Mouse (Mus musculus): Measurements from ENCODE around the gene Uck2.

The Uck2 gene

DNA sequence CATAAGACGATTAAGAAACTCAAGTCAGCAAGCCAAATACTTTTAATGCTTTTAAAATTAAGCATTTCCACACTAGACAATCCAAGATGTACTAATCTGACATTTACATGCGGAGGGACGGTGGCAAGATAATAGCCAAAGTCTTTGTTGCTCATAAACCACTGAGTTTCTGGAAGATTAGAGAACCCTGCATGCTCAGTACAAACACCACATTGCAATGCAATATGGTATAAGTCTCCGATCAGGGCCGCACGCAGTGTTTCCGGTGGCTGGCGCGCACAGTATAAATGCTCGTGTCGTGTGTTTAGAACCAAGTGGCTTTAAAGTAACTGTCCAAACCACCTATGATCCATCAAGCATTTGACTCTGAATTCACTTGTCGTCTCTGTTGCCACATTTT is 31.5 kb downstream of the Uck2 start:
- DNase-seq (ENCODE audit: low read depth, low spot score) = no peak

DNA sequence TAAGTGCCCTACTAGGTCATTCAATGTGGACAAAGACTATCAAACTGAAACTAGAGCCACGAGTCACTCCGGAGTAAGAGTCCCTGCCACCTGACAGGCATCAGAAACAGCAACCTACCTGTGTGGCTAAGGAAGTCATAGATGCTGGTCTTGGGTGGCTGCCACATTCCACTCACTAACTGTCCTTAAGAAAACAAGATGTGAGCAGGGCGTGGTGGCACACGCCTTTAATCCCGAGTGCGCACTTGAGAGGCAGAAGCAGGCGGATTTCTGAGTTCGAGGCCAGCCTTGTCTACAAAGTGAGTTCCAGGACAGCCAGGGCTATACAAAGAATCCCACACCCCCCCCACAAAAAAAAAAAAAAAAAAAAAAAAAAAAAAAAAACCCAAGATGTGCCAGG is 35.2 kb downstream of the Uck2 start:
- no peak for DNase-seq (ENCODE audit: low read depth, low spot score)

DNA sequence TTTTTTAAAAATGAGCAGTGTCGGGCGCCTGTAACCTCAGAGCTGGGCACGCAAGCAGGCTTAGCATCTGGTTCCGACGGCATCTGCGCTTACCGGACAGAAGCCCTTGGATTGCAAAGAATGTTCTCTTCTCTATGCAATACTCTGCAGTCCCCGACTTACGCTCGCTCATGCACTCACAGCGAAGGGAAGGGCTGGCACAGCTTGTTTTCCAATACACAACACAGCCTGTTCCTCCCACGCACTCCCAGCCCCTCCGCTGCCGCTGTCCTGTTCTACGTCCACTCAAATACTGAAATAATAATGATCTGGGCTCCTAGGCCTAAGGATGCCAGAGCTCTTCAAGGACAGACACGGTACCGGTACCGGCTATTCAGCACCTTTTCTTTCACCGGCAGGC is 35.9 kb downstream of the Uck2 start:
- DNase-seq (ENCODE audit: low read depth, low spot score) = peak; percentile 68

DNA sequence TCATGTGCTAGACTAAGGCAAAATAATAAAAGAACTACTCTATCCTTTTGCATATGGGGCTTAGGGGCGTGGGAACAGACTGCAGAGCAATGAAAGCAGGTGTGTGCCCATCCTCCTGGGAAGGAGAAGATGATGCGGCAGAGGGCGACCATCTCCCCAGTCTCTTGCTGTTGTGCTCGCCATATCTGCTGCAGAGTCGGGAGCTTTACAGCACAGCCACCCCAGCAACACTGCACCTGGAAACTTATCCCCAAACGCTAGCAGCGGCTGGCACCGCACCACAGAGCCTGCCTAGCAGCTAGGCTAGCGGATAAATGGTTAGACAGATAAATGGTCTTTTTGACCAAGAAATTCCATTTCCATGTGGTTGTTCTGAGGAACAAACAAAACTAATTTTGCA is 37.2 kb downstream of the Uck2 start:
- no peak for DNase-seq (ENCODE audit: low read depth, low spot score)

DNA sequence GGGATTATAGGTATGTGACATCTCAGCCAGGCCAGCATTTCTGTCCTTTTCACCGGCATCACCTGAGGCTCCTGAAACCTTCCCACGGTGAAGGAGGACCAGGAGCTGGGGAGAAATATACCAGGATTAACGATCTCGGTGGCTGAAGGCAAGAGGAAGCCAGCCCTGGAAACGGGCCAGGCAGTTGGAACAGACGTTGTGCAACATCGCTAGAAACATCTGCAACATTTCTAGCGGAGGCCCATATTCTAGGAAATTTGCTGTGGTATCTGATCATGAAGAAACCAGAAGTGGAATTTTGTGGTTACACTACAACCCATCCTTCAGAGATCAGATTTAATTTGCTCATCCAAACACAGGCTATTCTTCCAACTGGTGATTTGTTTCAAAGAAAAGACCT is 38.1 kb downstream of the Uck2 start:
- DNase-seq (ENCODE audit: low read depth, low spot score) = no peak

DNA sequence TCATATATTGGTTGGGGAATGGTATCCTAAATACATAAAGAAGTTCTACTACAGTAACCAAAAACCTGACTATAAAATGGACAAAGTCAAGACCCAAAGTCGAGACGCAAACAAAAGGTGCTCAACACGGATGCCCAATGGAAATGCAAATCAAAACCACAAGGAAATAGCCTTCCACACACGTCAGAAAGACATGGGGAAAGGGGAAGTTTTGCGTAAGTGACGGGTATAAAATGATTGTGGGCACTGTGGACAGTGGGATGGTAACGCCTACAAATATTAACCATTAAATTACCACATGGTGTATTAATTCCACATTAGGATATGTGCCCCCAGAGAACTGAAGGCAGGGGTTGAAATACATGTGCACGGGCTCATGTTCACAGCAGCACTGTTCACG is 38.8 kb downstream of the Uck2 start:
- no peak for DNase-seq (ENCODE audit: low read depth, low spot score)

DNA sequence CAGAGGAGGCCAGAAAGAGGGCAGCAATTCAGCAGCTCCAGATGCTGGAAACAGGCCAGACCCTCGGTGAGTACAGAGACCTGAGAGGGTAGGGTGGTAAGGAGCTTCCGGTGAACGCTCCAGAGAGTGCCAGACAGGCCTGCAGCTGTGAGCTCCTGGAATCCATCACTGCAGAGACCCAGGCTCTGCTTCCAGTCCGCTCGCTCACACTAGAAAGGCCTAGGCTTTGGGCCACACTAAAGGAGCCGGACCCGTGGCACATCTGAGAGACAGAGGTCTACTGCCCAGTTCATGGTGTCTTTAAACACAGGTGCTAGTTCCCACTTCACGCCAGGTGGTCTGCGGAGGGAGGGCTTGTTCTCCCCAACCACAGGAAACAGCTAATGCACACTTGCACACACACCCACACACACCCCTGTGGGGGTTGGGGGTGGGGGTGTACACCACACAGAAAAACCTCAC is 39.9 kb downstream of the Uck2 start:
- no peak for DNase-seq (ENCODE audit: low read depth, low spot score)

DNA sequence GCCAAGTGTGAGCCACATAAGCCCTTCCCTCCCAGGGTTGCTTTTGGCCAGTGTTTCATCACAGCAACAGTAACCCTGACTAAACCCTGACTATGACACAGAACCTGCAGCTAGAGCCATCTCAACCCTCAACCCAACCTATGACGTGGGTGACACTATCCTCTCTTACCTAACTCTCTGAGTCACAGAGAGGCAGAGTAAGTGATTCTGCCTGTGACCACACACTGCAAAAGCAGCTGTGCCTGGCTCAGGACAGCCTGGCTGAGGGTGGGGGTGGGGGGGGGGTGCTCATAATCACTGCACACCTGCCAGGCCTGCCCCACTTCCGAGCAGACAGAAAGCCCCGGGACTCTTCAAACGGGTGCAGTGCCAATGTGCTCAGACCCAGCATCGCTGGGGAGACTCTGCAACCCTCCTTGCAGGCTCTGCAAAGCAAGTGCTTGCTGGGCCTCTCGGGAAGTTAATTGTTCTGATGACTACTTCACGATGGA is 42.9 kb downstream of the Uck2 start:
- peak; percentile 72 for DNase-seq (ENCODE audit: low read depth, low spot score)

DNA sequence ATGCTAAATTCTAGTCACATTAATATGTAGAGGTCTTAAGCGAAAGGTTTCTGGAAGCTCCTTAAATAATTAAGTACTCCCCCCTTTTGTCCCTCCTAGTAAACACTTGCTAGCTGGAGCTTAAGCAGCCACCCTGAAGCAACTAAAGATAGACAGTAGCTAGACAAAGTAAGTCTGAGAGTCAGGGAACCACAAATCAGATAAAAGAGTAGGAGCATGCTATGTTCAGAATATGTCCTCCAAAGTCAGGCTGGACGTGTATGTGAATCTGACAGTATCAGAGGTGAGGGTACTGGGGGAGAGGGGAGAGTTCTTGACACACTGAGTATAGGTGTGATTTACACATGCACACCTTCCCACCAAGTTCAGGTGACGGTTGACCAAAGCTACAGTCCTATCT is 43.6 kb downstream of the Uck2 start:
- no peak for DNase-seq (ENCODE audit: low read depth, low spot score)

DNA sequence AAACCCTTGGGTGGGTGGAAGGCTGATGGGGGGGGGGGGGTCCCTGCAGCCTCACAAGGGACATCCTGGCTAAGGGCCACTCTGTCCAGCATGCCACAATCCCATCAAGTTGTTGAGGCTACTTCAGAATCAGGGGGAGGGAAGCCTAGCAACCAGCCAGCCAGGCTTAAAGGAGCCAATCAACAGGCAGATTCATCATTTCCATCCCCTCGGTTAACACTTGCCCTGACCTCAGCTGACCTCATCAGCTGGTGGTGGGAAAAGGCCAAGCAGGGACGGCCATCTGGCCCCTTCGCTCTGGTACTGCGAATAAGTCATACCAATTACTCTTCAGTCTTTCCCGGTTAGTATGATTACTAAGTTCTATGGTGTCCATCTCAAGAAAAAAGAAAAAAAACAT is 44.8 kb downstream of the Uck2 start:
- DNase-seq (ENCODE audit: low read depth, low spot score) = peak; percentile 54

DNA sequence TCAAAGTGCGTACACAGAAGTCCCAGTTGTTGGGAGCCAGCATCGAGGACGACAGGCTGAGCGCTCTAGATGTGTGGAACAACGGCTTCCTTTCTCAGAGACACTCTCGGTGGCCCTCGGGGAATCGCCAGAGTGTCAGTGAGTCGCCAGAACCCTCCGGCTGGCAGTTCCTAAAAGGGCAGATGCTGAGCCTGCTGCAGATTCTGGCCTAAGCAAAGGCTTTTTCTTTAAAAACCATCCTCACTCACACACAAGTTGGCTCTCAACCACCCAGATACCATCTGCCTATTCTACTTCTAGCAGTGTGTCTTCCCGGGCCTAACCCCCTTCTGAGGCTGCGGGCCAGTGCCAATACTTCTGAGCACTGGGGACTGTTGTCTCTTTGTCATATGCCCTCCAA is 45.2 kb downstream of the Uck2 start:
- DNase-seq (ENCODE audit: low read depth, low spot score) = peak; percentile 89

DNA sequence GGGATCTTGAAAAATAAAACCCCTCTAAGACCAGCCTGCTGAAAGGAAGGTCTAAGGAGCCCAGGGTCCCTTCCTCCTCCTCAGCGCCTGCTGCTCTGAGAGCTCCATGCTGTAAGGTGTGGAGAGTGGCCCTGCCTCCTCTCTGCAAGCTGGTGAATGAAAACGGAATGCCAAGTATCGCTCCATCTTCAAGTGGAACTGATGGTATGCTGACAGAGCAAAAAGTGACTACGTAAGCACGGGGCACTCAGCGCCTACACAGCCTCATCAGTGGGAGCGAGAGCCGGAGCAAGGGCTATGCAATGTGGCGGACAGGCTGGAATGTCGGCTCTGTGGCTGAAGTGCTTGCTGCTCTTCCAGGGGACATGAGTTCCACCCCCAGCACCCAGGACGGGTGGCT is 47.3 kb downstream of the Uck2 start:
- peak; percentile 65 for DNase-seq (ENCODE audit: low read depth, low spot score)

DNA sequence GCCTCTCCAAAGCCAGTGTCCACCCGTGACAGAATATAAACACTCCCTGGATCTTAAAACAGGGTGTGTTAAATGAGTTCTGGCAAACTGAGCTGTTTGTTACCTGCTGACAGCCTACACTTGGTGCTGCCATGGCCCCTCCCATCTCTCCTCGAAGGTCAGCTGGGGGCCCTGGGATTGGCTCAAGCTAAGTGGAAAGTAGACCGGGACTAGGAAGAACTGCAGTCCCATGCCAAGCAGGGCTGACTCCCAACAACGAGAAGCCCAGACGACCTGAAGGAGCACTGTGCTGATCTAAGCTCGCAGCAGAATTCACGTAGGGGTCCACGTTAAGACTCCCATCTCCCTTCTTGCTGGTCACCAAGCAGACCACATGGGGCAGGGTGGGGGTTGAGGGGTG is 48.3 kb downstream of the Uck2 start:
- DNase-seq (ENCODE audit: low read depth, low spot score) = no peak

DNA sequence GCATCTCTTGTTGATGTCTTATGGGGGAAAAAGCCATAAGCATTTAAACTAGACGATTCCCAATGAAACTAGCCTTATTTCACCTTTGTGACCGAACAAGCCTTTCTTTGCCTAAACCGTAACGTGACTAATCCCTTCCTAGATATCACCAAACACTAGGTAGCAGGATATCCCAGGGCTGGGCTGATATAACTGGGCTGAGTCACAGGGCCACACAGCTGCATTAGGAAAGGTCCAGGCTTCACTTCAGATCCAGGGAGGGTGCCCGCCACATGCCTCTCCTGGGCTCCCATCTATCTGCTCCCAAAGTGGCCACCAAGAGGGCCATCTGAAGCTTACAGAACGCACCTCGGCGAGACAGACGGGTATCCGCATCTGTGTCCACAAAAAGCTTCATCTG is 50.8 kb downstream of the Uck2 start:
- DNase-seq (ENCODE audit: low read depth, low spot score) = no peak

DNA sequence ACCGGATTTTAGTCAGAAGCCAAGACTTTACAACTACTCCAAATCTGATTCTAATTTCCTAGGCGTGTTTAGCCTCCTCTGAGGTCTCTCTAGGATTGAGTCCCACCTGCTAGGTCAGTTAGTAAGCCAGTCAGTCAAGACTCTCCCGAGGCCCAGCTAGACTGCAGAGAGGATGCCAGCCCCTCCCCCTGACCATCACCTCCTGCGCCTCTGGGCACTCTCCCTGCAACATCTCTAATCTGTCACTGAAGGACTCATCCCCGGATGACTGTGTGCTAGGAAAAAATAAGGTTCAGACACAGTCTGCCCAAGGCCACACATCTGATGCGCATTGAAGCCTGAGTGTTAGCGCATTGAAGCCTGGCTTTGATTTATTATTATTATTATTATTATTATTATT is 52.2 kb downstream of the Uck2 start:
- no peak for DNase-seq (ENCODE audit: low read depth, low spot score)

DNA sequence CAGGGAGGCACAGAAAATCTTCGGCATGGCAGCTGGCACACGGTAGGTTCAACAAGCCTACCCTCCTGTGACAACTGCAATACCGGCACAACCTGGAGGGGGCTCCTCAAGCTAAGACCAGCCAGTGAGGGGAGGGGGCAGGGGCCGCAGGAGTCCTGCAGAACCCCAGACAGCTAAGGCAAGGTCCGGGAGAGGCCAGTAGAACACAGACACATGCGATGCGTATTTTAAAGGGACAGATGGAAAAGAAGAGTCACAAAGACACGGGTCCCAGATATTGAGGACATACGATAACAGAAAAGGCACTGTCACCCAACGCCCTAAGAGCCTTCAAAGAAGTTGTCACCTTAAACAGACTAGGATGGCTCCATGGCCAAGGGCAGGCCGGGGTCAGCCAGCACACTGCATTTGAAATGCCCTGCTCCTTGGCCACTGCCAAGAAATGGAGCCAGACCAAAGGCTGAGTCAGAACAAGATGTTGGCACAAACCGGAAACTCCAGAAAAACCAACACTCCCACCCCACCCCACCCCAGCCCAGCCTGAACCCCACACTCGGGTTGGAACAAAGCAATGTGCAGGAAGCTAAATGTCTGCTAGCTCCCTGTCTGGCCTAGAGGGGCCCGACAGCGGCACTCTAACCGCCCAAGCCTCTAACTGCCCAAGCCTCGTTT is 53.4 kb downstream of the Uck2 start:
- DNase-seq (ENCODE audit: low read depth, low spot score) = peak; percentile 53

DNA sequence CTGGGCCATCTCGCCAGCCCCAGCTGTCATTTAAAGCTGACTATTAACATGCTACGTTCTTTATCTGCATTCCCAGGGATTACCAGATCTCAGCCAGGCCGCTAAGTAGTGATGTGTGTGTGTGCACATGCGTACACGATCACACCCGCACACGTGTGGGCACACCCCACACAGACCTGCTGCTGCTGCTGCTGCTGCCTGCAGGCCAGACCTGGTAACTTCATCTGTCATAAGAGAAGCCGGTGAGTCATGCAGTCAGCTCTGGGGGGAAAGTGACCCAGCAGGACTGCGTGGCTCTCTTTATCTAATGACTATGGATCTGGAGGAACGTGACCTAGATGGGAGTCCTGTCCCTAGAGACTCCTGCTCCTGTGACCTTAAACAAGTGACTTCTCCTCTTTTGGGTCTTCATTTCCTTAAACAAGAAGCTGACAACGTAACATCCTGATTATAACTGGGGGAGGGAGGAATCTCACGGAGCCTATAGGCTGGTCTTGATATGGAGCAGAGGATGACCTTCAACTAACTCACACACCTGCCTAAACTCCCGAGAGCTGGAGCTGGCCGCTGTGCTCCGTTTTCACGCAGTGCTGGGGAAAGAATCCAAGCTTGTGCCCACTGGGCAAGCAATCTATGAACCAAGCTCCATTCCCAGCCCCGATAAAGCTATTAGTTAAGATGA is 54.0 kb downstream of the Uck2 start:
- peak; percentile 72 for DNase-seq (ENCODE audit: low read depth, low spot score)

DNA sequence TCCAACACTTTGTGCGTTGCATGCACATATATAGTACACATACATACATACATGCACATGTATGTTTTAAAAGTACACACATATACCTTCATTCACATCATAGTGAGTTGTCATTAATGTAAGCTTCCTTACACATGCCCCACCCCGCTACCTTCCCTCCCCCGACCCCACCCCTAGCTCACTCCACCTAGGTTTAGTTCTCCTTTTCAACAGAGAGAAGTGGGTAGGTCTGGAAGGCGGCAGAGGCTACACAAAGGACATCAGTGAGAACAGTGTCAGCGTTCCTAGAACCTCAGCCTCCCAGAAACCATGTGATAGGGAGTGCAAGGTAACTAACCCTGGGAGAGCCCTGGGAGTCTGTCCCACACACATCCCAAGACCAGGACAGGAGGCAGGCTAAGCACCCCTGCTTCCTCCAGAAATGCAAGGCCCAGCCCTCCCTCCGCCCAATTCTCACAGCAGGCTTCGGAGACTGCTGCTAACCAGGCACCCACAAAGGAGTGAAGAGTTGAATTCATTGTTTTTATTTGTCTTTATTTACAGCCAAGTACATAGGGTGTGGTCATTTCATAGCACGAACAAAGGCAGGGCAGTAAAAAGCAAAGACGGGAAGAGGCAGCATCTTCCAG is 62.6 kb downstream of the Uck2 start:
- no peak for DNase-seq (ENCODE audit: low read depth, low spot score)

DNA sequence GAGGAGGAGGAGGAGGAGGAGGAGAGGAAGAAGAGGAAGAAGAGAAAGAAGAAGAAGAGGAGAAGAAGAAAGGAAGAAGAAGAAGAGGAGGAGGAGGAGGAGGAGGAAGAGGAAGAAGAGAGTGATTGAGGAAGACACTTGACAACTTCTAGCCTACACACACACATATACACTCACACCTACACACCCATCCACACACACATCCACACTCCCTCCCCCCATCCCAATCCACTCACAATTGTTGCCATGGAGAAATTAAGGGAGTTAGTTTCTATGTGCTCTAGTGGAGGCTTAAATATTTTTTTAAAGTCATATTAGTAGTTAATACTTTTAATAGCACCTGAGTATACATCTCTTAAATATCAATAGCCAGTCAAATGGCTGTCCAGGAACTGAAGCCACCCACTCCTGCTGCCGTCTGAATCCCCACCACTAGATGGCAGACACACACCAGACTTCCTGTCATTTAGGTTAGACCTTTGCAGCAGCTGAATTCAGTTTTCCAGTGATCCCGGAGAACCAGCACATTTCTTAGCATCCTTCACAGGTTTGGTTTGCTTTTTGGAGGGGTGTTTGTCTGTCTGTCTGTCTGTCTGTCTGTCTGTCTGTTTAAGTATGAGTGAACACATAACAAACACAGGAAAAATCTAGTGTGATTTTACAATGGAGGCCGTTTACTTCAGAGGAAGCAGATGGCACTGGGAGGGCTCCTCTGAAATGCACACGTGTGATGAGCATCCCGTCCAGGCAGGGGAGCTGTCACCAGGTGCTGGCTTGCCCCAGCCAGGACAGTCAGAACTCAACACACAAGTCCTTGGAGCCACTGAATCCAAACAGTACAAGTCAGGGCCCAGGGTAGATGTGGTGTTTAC is 64.6 kb downstream of the Uck2 start:
- peak; percentile 93 for DNase-seq (ENCODE audit: low read depth, low spot score)

DNA sequence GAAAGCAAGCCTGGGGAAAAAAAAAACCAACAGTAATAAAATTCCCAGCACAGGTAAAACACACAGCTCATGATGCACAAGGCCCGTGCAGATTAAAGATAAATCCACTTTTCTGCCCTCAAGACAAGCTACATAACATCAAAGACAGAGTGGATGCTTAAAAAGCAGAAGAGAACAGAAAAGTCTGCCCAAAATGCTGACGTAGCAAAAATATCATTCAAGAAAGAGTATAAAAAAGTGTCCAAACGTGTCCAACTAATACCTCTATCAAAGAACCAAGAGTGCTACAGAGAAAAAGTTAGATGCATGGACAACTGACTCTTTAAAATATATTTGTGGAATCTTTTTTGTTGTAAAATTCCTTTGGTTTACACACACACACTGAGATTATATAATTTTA is 69.7 kb downstream of the Uck2 start:
- DNase-seq (ENCODE audit: low read depth, low spot score) = no peak

DNA sequence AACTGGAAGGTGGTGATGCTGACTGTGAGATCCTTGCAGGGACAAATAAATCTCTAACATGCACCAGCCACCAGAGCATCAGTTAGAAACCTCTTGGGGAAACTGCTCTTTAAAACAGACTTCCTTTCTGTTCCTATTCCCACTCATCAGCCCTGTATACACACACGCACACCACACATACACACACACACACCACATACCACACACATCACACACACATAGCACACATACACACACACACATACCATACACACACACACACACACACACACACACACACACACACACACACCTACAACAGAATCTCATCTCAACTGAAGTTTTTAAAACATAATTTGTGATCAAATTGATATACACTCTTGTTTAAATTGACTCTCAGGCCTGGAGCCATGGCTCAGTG is 72.4 kb downstream of the Uck2 start:
- DNase-seq (ENCODE audit: low read depth, low spot score) = no peak
